36 mouse cellular contexts compared by ENCODE assay signal in the genomic region with DNA sequence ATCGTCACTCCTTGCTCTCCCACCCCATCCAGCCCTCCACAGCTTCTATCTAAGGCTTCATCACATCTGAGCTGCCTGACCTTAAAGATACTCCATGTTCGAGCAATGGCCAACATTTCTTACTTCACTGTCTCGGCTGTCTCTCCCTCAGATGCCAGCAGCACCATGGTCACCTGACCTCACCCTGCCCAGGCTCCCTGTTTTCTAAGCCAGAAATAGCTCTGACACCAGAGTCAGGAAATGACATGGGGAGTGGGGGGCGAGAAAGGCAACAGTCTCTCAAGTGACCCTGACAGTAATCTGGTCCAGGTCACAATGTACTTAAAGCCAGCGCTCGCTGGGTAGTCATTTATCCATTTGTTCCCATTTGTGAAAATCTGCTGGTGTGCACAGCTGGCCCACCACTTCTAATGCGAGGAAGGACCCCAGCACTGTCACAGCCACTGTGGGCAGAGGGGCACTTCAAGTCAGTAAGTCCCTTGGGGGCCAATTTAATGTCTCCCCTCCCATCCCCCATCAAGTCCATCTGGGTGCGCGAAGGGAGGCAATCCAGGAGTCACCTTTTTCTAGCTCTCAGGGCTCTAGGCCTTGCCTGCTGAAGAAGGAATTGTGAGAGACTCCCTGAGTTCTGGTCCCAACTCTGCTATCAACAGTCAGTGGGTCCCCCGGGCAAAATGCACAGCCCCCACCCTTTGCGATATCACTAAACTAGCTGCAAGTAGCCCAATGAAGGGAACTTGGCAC. TPM values are rescaled to one million over a fixed set of nuclear protein-coding genes. Genes with fewer than 3 reads are reported as not detected.
DNase-seq lines count a peak whose midpoint lies in the region; ATAC-seq and TF ChIP-seq lines count a peak whose summit lies in the region.
"Had no signal": no experiment of that assay in that cellular context is flagged by ENCODE, and none has a peak within 500 bp of the region (broad histone marks: within the 10 kb centered on the region; RNA-seq: fewer than 3 reads in every experiment).

No protein-coding gene starts in this region.

- peaks cover 29% of the 10 kb centered on the region for H3K36me3 ChIP-seq in heart, embryonic 10.5 days
- H3K36me3 ChIP-seq in heart, embryonic 16.5 days (ENCODE audit: control insufficient read depth, insufficient read depth), result peaks cover 7% of the 10 kb centered on the region; the same call in 1 of the 2 replicates

- WGBS in heart, embryonic 10.5 days, result 54% methylated on average over 11 of the region's 11 CpGs
- 55% methylated on average over 11 of the region's 11 CpGs for WGBS in heart, embryonic 16.5 days

- no peaks in the 10 kb centered on the region for H3K27me3 ChIP-seq in heart, embryonic 10.5 days (ENCODE audit: insufficient read depth, poor library complexity, severe bottlenecking)
- no peaks in the 10 kb centered on the region for H3K27me3 ChIP-seq in heart, embryonic 16.5 days (ENCODE audit: control insufficient read depth, insufficient read depth, low read length)
- H3K27me3 ChIP-seq: embryonic facial prominence, embryonic 13.5 days; forebrain, embryonic 12.5 days; intestine, embryonic 15.5 days; neural tube, embryonic 13.5 days had no signal

- H3K9me3 ChIP-seq in heart, embryonic 10.5 days, result no peaks in the 10 kb centered on the region
- no peaks in the 10 kb centered on the region for H3K9me3 ChIP-seq in heart, embryonic 16.5 days (replicated peaks; ENCODE audit: control insufficient read depth, low read length)
- H3K9me3 ChIP-seq: embryonic facial prominence, embryonic 13.5 days; forebrain, embryonic 12.5 days; intestine, embryonic 15.5 days; neural tube, embryonic 13.5 days had no signal

- no peak for TF ChIP-seq CTCF in left cerebral cortex, adult 2 months (IDR thresholded peaks at IDR 0.05)

- H3K4me2 ChIP-seq in heart, embryonic 16.5 days (ENCODE audit: low read depth, low read length), result peak overlapping the region; percentile 4; the same call in 1 of the 2 replicates
- H3K4me2 ChIP-seq: embryonic facial prominence, embryonic 13.5 days; forebrain, embryonic 12.5 days; intestine, embryonic 15.5 days; neural tube, embryonic 13.5 days had no signal

- H3K9ac ChIP-seq in heart, embryonic 16.5 days (ENCODE audit: low read length), result peak overlapping the region; percentile 32; the same call in 1 of the 2 replicates
- H3K9ac ChIP-seq: embryonic facial prominence, embryonic 13.5 days; forebrain, embryonic 12.5 days; intestine, embryonic 15.5 days; neural tube, embryonic 13.5 days had no signal

- H3K4me3 ChIP-seq in heart, embryonic 10.5 days, result peak overlapping the region; percentile 27
- no peak overlapping the region for H3K4me3 ChIP-seq in heart, embryonic 16.5 days (ENCODE audit: low read length)
- H3K4me3 ChIP-seq in left cerebral cortex, adult 2 months, result no peak overlapping the region
- H3K4me3 ChIP-seq: embryonic facial prominence, embryonic 13.5 days; erythroblast, embryonic 14.5 days; forebrain, embryonic 12.5 days; intestine, embryonic 15.5 days; myocyte; neural tube, embryonic 13.5 days had no signal

- intact Hi-C loops in heart, postnatal 25 days (cut with DNase I), result no loop called here
- intact Hi-C loops in left cerebral cortex, adult 2 months (cut with DNase I), result no loop called here

- peak overlapping the region; percentile 86 for H3K27ac ChIP-seq in heart, embryonic 10.5 days
- peak overlapping the region; percentile 80 for H3K27ac ChIP-seq in heart, embryonic 16.5 days (ENCODE audit: low read length)
- H3K27ac ChIP-seq in left cerebral cortex, adult 2 months, result no peak overlapping the region
- H3K27ac ChIP-seq: embryonic facial prominence, embryonic 13.5 days; forebrain, embryonic 12.5 days; intestine, embryonic 15.5 days; neural tube, embryonic 13.5 days; stomach, postnatal 0 days had no signal

- H3K4me1 ChIP-seq in heart, embryonic 10.5 days, result peaks cover 29% of the 10 kb centered on the region
- peaks cover 18% of the 10 kb centered on the region for H3K4me1 ChIP-seq in heart, embryonic 16.5 days (ENCODE audit: control insufficient read depth, insufficient read depth, low read length)
- H3K4me1 ChIP-seq: embryonic facial prominence, embryonic 13.5 days; forebrain, embryonic 12.5 days; intestine, embryonic 15.5 days; neural tube, embryonic 13.5 days had no signal

- peak; percentile 26 to 27 for DNase-seq in heart, adult 18-20 months
- DNase-seq in heart, postnatal 25 days (ENCODE audit: low spot score), result no peak
- peak; percentile 63 for DNase-seq in 416B (ENCODE audit: low read depth)
- no peak for DNase-seq in heart, embryonic 10.5 days (ENCODE audit: low spot score)
- DNase-seq in left cerebral cortex, adult 2 months (ENCODE audit: extremely low spot score in 1 of 2, low spot score in 2 of 2), result no peak
- DNase-seq in spleen, postnatal 4 days (ENCODE audit: low spot score in 2 of 2), result no peak
- DNase-seq: adrenal gland, adult 2 months; cerebellum, adult 11-12 months; cerebellum, postnatal 36 days; embryo, embryonic 11 days; gastrocnemius, postnatal 14 days; kidney, adult 8-10 months; kidney, postnatal 10 days; lung, postnatal 10 days; right cerebral cortex, adult 18-20 months; thymus, adult 2 months; thymus, postnatal 4 days had no signal

- ATAC-seq in heart, embryonic 16.5 days (replicated peaks; ENCODE audit: extremely low read depth, insufficient read depth, low FRiP score), result peak; percentile 68
- ATAC-seq: hindbrain, embryonic 16.5 days; intestine, embryonic 15.5 days; midbrain, embryonic 16.5 days had no signal

RNA-seq across cellular contexts. Expression of a gene that starts 8.9 kb away (rescaled TPM):
- not detected for total RNA-seq in heart, adult 18-20 months (2021)
- total RNA-seq in heart, postnatal 25 days (2021), result under 1 TPM in 1 of 2 experiments, not detected in 1; 0.45 TPM
- polyA plus RNA-seq in heart, embryonic 10.5 days (2016; fragmentation: Nextera tagmentation; extraction: Ambion mirVana), result 0.12 and 0.30 TPM in 2 replicates
- 2.9 and 27.8 TPM in 2 replicates for polyA plus RNA-seq in heart, embryonic 16.5 days (2015; fragmentation: Nextera tagmentation; extraction: Ambion mirVana)
- total RNA-seq in left cerebral cortex, adult 2 months (2021), result not detected
- total RNA-seq: adrenal gland, adult 2 months; gastrocnemius, postnatal 14 days; hematopoietic stem cell, adult 5-6 weeks; layer of hippocampus, postnatal 10 days; liver, adult 2 months; megakaryocyte-erythroid progenitor cell, adult 5-6 weeks; MEL had no signal
- polyA plus RNA-seq: C2C12; erythroblast, embryonic 14.5 days; forebrain, embryonic 12.5 days; frontal cortex, adult 2 months; intestine, embryonic 15.5 days; limb, embryonic 11.5 days; liver, adult 2 months; liver, embryonic 16.5 days; myocyte; stomach, postnatal 0 days had no signal

RNA-seq across cellular contexts. Expression of a gene that starts 31.7 kb away (rescaled TPM):
- 10 to 100 TPM; 15.9 to 16.1 TPM for total RNA-seq in heart, adult 18-20 months (2021)
- 10 to 100 TPM; 15.7 to 16.6 TPM for total RNA-seq in heart, postnatal 25 days (2021)
- 43.5 and 53.9 TPM in 2 replicates for polyA plus RNA-seq in heart, embryonic 10.5 days (2016; fragmentation: Nextera tagmentation; extraction: Ambion mirVana)
- polyA plus RNA-seq in heart, embryonic 16.5 days (2015; fragmentation: Nextera tagmentation; extraction: Ambion mirVana), result 26.3 and 27.3 TPM in 2 replicates
- 10 to 100 TPM; 31.8 to 35.5 TPM for total RNA-seq in left cerebral cortex, adult 2 months (2021)

RNA-seq across cellular contexts. Expression of a gene that starts 33.8 kb away (rescaled TPM):
- 1 to 10 TPM; 8.4 to 8.5 TPM for total RNA-seq in heart, adult 18-20 months (2021)
- 10 to 100 TPM in 1 of 2 experiments, 1 to 10 TPM in 1; 9.4 to 10.1 TPM for total RNA-seq in heart, postnatal 25 days (2021)
- polyA plus RNA-seq in heart, embryonic 10.5 days (2016; fragmentation: Nextera tagmentation; extraction: Ambion mirVana), result 17.3 and 24.9 TPM in 2 replicates
- polyA plus RNA-seq in heart, embryonic 16.5 days (2015; fragmentation: Nextera tagmentation; extraction: Ambion mirVana), result 16.0 TPM in 2 replicates
- 10 to 100 TPM; 17.3 to 17.7 TPM for total RNA-seq in left cerebral cortex, adult 2 months (2021)

RNA-seq across cellular contexts. Expression of a gene that starts 42.0 kb away (rescaled TPM):
- total RNA-seq in heart, adult 18-20 months (2021), result 10 to 100 TPM; 20.0 to 22.6 TPM
- total RNA-seq in heart, postnatal 25 days (2021), result 10 to 100 TPM; 18.0 to 21.1 TPM
- polyA plus RNA-seq in heart, embryonic 10.5 days (2016; fragmentation: Nextera tagmentation; extraction: Ambion mirVana), result 15.7 and 24.9 TPM in 2 replicates
- polyA plus RNA-seq in heart, embryonic 16.5 days (2015; fragmentation: Nextera tagmentation; extraction: Ambion mirVana), result 12.9 and 13.8 TPM in 2 replicates
- 1 to 10 TPM; 8.0 to 9.7 TPM for total RNA-seq in left cerebral cortex, adult 2 months (2021)

RNA-seq across cellular contexts. Expression of a gene that starts 53.5 kb away (rescaled TPM):
- total RNA-seq in heart, adult 18-20 months (2021), result 10 to 100 TPM; 37.5 to 41.6 TPM
- 10 to 100 TPM; 33.9 to 41.2 TPM for total RNA-seq in heart, postnatal 25 days (2021)
- 119 and 127 TPM in 2 replicates for polyA plus RNA-seq in heart, embryonic 10.5 days (2016; fragmentation: Nextera tagmentation; extraction: Ambion mirVana)
- polyA plus RNA-seq in heart, embryonic 16.5 days (2015; fragmentation: Nextera tagmentation; extraction: Ambion mirVana), result 92.2 and 93.6 TPM in 2 replicates
- total RNA-seq in left cerebral cortex, adult 2 months (2021), result 10 to 100 TPM; 75.7 to 75.9 TPM

Comparison
In these comparisons a context has a peak if more than half of its experiments do, and no peak if none do; other contexts are left out.
1. DNase-seq: peak in heart, adult 18-20 months (2 of 2) and 416B (single experiment); none in heart, postnatal 25 days (single experiment), heart, embryonic 10.5 days (single experiment), left cerebral cortex, adult 2 months (0 of 2) and spleen, postnatal 4 days (0 of 2).